Mouse (Mus musculus): ENCODE measurements around the gene Mapk14.

DNA sequence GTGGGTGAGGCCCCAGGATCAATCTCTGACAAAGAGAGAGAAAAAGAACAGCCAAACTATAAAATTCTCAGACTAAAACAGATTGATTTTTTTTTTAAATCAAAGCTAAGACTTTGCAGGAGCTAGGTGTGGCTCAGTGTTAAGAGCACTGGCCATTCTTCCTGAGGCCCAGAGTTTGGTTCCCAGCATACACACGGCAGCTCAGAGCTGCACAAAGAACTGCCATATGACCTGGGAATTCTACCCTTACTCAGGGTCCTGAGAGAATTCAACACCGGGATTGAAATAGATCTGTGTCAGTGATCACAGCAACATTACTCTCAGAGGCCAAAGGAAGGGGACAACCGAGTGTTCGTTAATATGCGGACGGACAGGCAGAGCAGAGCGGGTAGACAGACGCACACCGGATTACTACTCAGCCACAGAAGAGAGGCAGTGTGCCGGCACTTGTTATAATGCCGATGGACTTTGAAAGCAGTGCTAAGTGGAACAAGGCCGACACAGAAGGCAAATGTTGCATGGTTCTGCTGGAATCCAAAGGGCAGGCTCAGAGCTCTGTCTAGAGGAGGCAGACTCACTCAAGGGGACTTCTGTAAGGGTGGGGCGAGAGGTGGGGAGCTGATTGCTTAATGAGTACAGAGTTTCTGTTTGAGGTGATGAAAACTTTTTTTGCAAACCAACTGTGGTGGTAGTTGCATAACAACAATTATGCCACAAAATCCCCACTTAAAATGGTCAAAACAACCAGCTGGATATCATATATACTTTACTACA, 8.6 kb upstream of the Mapk14 start:
- TF ChIP-seq EP300 (IDR thresholded peaks at IDR 0.05; ENCODE audit: insufficient read depth, low read depth, low read length) (no peak), CTCF (IDR thresholded peaks at IDR 0.05) (no peak)
